Mouse (Mus musculus) MEL (cell line): ENCODE data around the gene Frrs1. TPM values are rescaled to one million over a fixed set of nuclear protein-coding genes. Genes with fewer than 3 reads are reported as not detected.
A peak's percentile ranks its signal among the peaks of the same experiment; 100 is the strongest.

ENCODE experiments used
- DNase-seq: peaks from one replicate; pipeline ENCODE4 v3.0.0; 2011; ENCODE audit warnings: low read depth, low spot score
- H3K27ac ChIP-seq: 2 replicates; pipeline ENCODE4 v1.5.1; 2012; ENCODE audit warnings: low read depth, mild to moderate bottlenecking, control low read depth, low read length, moderate library complexity; ENCODE audit not compliant: control insufficient read depth
- H3K27me3 ChIP-seq, 2 experiments: fragments of 150-350 bp in 1 of 2; sonication (generic) in 1 of 2; 2 replicates each; pipeline ENCODE4 v1.6.1; 2012; ENCODE audit warnings: low read length in 2 of 2, mild to moderate bottlenecking in 2 of 2, improper control_type of control experiment in 1 of 2, moderate library complexity in 1 of 2; ENCODE audit not compliant: insufficient read depth in 2 of 2, control insufficient read depth in 1 of 2
- H3K36me3 ChIP-seq, 2 experiments: 2 replicates each; pipeline ENCODE4 v1.6.1; 2012 to 2014; ENCODE audit warnings: low read length in 2 of 2, improper control_type of control experiment in 1 of 2, inconsistent platforms in 1 of 2, mild to moderate bottlenecking in 1 of 2; ENCODE audit not compliant: insufficient read depth in 2 of 2, control insufficient read depth in 1 of 2
- H3K4me1 ChIP-seq, 2 experiments: fragments of 150-350 bp in 1 of 2; sonication (generic) in 1 of 2; 2 replicates each; pipeline ENCODE4 v1.6.1; 2012; ENCODE audit warnings: low read length in 2 of 2, improper control_type of control experiment in 1 of 2, mild to moderate bottlenecking in 1 of 2; ENCODE audit not compliant: insufficient read depth in 2 of 2, control insufficient read depth in 1 of 2
- H3K4me3 ChIP-seq, 2 experiments: fragments of 150-350 bp in 1 of 2; sonication (generic) in 1 of 2; 2 replicates each; pipeline ENCODE4 v1.5.1; 2012; ENCODE audit warnings: low read depth in 2 of 2, low read length in 2 of 2, mild to moderate bottlenecking in 2 of 2, moderate library complexity in 2 of 2, control low read depth in 1 of 2, improper control_type of control experiment in 1 of 2; ENCODE audit not compliant: control insufficient read depth in 1 of 2, insufficient read depth in 1 of 2
- H3K79me2 ChIP-seq: 2 replicates; pipeline ENCODE4 v1.6.1; 2012; ENCODE audit warnings: mild to moderate bottlenecking, low read length, moderate library complexity; ENCODE audit not compliant: control insufficient read depth, poor library complexity, insufficient read depth
- H3K9ac ChIP-seq: 2 replicates; pipeline ENCODE4 v1.6.1; 2012; ENCODE audit warnings: low read depth, mild to moderate bottlenecking, control low read depth, low read length, moderate library complexity; ENCODE audit not compliant: control insufficient read depth, poor library complexity, severe bottlenecking
- H3K9me3 ChIP-seq: fragments of 150-350 bp; sonication (generic); replicated peaks from 2 replicates; pipeline ENCODE4 v1.6.1; 2012; ENCODE audit warnings: mild to moderate bottlenecking, low read length, improper control_type of control experiment, moderate library complexity; ENCODE audit not compliant: insufficient read depth
- BHLHE40 ChIP-seq: IDR thresholded peaks from 2 replicates; pipeline ENCODE4 v1.6.1; 2012; ENCODE audit warnings: low read depth, mild to moderate bottlenecking, inconsistent platforms, low read length, improper control_type of control experiment, borderline replicate concordance
- CHD1 ChIP-seq: IDR thresholded peaks from 2 replicates; pipeline ENCODE4 v1.6.1; 2012; ENCODE audit warnings: low read depth, mild to moderate bottlenecking, inconsistent platforms, low read length, improper control_type of control experiment
- CTCF ChIP-seq, 3 experiments: IDR thresholded peaks in 2 of 3; conservative IDR thresholded peaks in 1 of 3; 2 replicates each; pipeline ENCODE4 v1.5.1; 2011 to 2012; ENCODE audit warnings: low read length in 3 of 3, low read depth in 2 of 3, mild to moderate bottlenecking in 2 of 3, improper control_type of control experiment in 1 of 3, inconsistent platforms in 1 of 3, mixed read lengths in 1 of 3, moderate library complexity in 1 of 3; ENCODE audit not compliant: control insufficient read depth in 1 of 3, insufficient read depth in 1 of 3, poor library complexity in 1 of 3, severe bottlenecking in 1 of 3
- EP300 ChIP-seq, 2 experiments: IDR thresholded peaks; 2 replicates each; pipeline ENCODE4 v1.6.1; 2011; ENCODE audit warnings: improper control_type of control experiment in 2 of 2, low read length in 2 of 2, low read depth in 1 of 2, mild to moderate bottlenecking in 1 of 2
- ETS1 ChIP-seq: IDR thresholded peaks from 2 replicates; pipeline ENCODE4 v1.6.1; 2012; ENCODE audit warnings: low read depth, mild to moderate bottlenecking, inconsistent platforms, low read length, improper control_type of control experiment, moderate library complexity
- GATA1 ChIP-seq: IDR thresholded peaks from 2 replicates; pipeline ENCODE4 v1.6.1; 2011; ENCODE audit warnings: low read depth, low read length, improper control_type of control experiment
- JUND ChIP-seq: IDR thresholded peaks from 2 replicates; pipeline ENCODE4 v1.6.1; 2011; ENCODE audit warnings: low read depth, mild to moderate bottlenecking, improper control_type of control experiment, low read length
- KAT2A ChIP-seq: conservative IDR thresholded peaks from 2 replicates; pipeline ENCODE4 v1.6.1; 2012; ENCODE audit warnings: low read depth, low read length, improper control_type of control experiment, inconsistent platforms
- MXI1 ChIP-seq: IDR thresholded peaks from 2 replicates; pipeline ENCODE4 v1.6.1; 2011; ENCODE audit warnings: mild to moderate bottlenecking, low read depth, low read length, improper control_type of control experiment
- MYB ChIP-seq: IDR thresholded peaks from 2 replicates; pipeline ENCODE4 v1.6.1; 2011; ENCODE audit warnings: mild to moderate bottlenecking, low read depth, low read length, improper control_type of control experiment
- MYC ChIP-seq: IDR thresholded peaks from 2 replicates; pipeline ENCODE4 v1.6.1; 2011; ENCODE audit warnings: low read depth, mild to moderate bottlenecking, low read length, improper control_type of control experiment, moderate library complexity
- NRF1 ChIP-seq: IDR thresholded peaks from 2 replicates; pipeline ENCODE4 v1.6.1; 2014; ENCODE audit warnings: low read depth, mild to moderate bottlenecking, inconsistent platforms, low read length, improper control_type of control experiment, moderate library complexity; ENCODE audit not compliant: poor library complexity, insufficient read depth, severe bottlenecking
- POLR2AphosphoS2 ChIP-seq: IDR thresholded peaks from 2 replicates; pipeline ENCODE4 v1.6.1; 2011; ENCODE audit warnings: low read length, improper control_type of control experiment
- RAD21 ChIP-seq: IDR thresholded peaks from 2 replicates; pipeline ENCODE4 v1.6.1; 2011; ENCODE audit warnings: mild to moderate bottlenecking, low read depth, low read length, improper control_type of control experiment
- SIN3A ChIP-seq: IDR thresholded peaks from 2 replicates; pipeline ENCODE4 v1.6.1; 2012; ENCODE audit warnings: low read length, improper control_type of control experiment, inconsistent platforms
- SMC3 ChIP-seq: IDR thresholded peaks from 2 replicates; pipeline ENCODE4 v1.6.1; 2011; ENCODE audit warnings: low read depth, low read length, improper control_type of control experiment
- TBP ChIP-seq: IDR thresholded peaks from 2 replicates; pipeline ENCODE4 v1.8.0; 2011; ENCODE audit warnings: low read depth, low read length, improper control_type of control experiment
- UBTF ChIP-seq: IDR thresholded peaks from 2 replicates; pipeline ENCODE4 v1.6.1; 2012; ENCODE audit warnings: low read depth, mild to moderate bottlenecking, inconsistent platforms, low read length, improper control_type of control experiment, moderate library complexity, borderline replicate concordance; ENCODE audit not compliant: insufficient read depth
- USF1 ChIP-seq: IDR thresholded peaks from 2 replicates; pipeline ENCODE4 v1.6.1; 2014; ENCODE audit warnings: low read depth, mild to moderate bottlenecking, inconsistent platforms, low read length, improper control_type of control experiment, moderate library complexity
- USF2 ChIP-seq, 2 experiments: IDR thresholded peaks; 2 replicates each; pipeline ENCODE4 v1.6.1; 2011 to 2012; ENCODE audit warnings: improper control_type of control experiment in 2 of 2, low read length in 2 of 2, borderline replicate concordance in 1 of 2, inconsistent platforms in 1 of 2, low read depth in 1 of 2, mild to moderate bottlenecking in 1 of 2; ENCODE audit not compliant: insufficient read depth in 1 of 2
- ZC3H11A ChIP-seq: IDR thresholded peaks from 2 replicates; pipeline ENCODE4 v1.6.1; 2012; ENCODE audit warnings: low read depth, mild to moderate bottlenecking, inconsistent platforms, low read length, improper control_type of control experiment
- ZMIZ1 ChIP-seq: IDR thresholded peaks from 2 replicates; pipeline ENCODE4 v1.6.1; 2012; ENCODE audit warnings: low read depth, mild to moderate bottlenecking, inconsistent platforms, low read length, improper control_type of control experiment, moderate library complexity
- polyA plus RNA-seq, 2 experiments: library from polyadenylated mRNA; stranded (reverse) in 1 of 2; unstranded in 1 of 2; fragments of >175 nt in 1 of 2; fragments of >200 nt in 1 of 2; gene quantifications; 2 replicates each; pipeline versions ENCODE4 v1.2.1 to v1.2.4; 2012; ENCODE audit warnings: low replicate concordance in 2 of 2, low read depth in 1 of 2; ENCODE audit not compliant: insufficient read length in 2 of 2, insufficient read depth in 1 of 2, missing spikeins in 1 of 2
- total RNA-seq: library from RNA; depleted of rRNA; stranded (reverse); fragments of 300-350 nt; gene quantifications from 2 replicates; pipeline ENCODE4 v1.2.3, GENCODE M21; 2012

Gene Frrs1
- total and polyA plus RNA-seq, 3 experiments, result 78.5 to 625 (median 84.6) TPM

DNA sequence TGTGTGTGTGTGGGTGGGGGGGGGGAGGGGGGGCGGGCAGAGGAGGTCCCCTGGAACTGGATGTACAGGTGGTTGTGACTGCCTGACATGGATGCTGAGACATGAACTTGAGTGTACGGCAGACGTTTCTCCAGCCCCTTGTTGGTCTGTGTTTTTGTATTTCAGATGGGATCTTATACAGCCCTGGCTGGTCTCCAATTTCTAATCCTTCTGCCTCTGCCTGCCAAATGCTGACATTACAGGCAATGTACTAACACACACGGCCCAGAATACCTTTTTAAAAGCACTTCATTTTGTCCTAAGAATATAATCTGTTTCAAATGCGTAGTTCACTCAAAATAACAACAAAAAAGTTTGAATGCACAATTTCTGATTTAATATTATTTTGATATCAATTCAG, 27.9 kb upstream of the Frrs1 start:
- no peak overlapping the region for H3K27ac ChIP-seq
- no peaks in the 10 kb centered on the region for H3K9me3 ChIP-seq
- peak; percentile 28 for DNase-seq
- H3K4me1 ChIP-seq, result no peaks in the 10 kb centered on the region; a peak in 1 of 4 replicates
- no peak overlapping the region for H3K4me3 ChIP-seq
- no peak overlapping the region for H3K9ac ChIP-seq
- peaks cover 0 to 5% of the 10 kb centered on the region in 2 experiments; a peak in 1 of 4 replicates for H3K27me3 ChIP-seq
- no peaks in the 10 kb centered on the region for H3K36me3 ChIP-seq
- TF ChIP-seq JUND, result no peak
- TF ChIP-seq EP300 (IDR thresholded peaks at IDR 0.05; ENCODE audit: low read depth in 1 of 2, low read length in 2 of 2), result no peak
- TF ChIP-seq CTCF (IDR thresholded peaks at IDR 0.05 in 2 of 3, conservative IDR thresholded peaks at IDR 0.05 in 1 of 3; ENCODE audit: control insufficient read depth in 1 of 3, insufficient read depth in 1 of 3, low read depth in 2 of 3, low read length in 3 of 3, poor library complexity in 1 of 3, severe bottlenecking in 1 of 3), result no peak
- no peaks in the 10 kb centered on the region for H3K79me2 ChIP-seq

DNA sequence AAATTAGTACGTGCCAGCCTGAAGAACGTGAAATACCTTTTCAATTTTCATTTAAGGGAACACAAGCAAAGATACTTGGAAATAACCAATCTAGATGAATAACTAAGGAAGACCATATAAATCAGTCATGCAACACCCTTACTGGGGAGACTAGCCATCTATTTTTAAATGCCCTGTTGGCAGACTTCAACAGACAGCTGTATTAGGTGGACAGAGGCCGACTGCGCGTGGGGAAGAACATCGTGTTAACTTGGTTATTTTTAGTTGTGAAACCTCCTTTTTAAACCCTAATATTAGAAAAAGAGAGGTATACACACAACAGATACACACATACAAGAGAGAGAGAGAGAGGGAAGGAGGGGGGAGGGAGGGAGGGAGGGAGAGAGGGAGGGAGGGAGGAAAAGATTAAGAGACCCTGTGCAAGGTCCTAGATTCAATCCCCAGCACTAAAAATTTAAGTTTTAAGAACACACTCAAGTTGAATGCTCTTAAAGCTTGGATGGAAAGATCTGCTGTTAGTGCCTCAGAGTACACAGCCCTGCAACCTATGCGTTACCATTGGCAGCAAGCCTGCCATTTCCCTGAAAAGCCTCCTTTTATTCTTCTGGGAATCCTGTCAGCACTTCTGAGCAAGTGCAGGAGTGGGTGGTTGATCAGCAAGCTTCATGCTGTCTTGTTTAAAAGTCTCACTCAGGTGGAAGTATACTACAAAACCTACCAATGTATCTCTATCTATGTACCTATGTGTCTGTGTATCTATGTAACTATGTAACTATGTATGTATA, 26.5 kb upstream of the Frrs1 start:
- TF ChIP-seq SMC3 (no peak), UBTF (no peak), SIN3A (no peak), NRF1 (no peak), MYB (no peak), ETS1 (no peak), GATA1 (no peak), RAD21 (no peak), CHD1 (no peak), USF1 (no peak), TBP (no peak), MYC (no peak), POLR2AphosphoS2 (no peak), ZC3H11A (no peak), JUND (no peak), KAT2A (no peak), BHLHE40 (no peak), ZMIZ1 (no peak), USF2 (IDR thresholded peaks at IDR 0.05; ENCODE audit: borderline replicate concordance in 1 of 2, insufficient read depth in 1 of 2, low read depth in 1 of 2, low read length in 2 of 2) (no peak), MXI1 (no peak)
- TF ChIP-seq, all 39 proteins: peak for 0
- no peak for DNase-seq
- no peaks in the 10 kb centered on the region for H3K27me3 ChIP-seq

More for the DNA sequence above, 26.5 kb upstream of the Frrs1 start:
- Histone ChIP-seq H3K4me1 (no peaks in the 10 kb centered on the region; a peak in 1 of 4 replicates), H3K9me3 (no peaks in the 10 kb centered on the region), H3K27ac (no peak overlapping the region), H3K36me3 (peaks cover 0 to 2% of the 10 kb centered on the region in 2 experiments; a peak in 1 of 4 replicates), H3K4me3 (no peak overlapping the region), H3K79me2 (no peaks in the 10 kb centered on the region), H3K9ac (no peak overlapping the region)
